Mouse (Mus musculus): ENCODE results near the gene Begain. TPM values are rescaled to one million over a fixed set of nuclear protein-coding genes. Genes with fewer than 3 reads are reported as not detected.

Begain gene
- under 1 TPM; 0.31 to 0.36 TPM for total RNA-seq (2021)

- intact Hi-C loops (cut with DNase I) = no loop called here
- no peak for DNase-seq (ENCODE audit: low spot score)
Observed at GRCm38 (mm10) chr12:109068167-109068653, at the start of gene Begain. TSS of gene Begain (minus strand) at chr12:109068217.

GRCm38 (mm10) chr12:109115707-109116106 is 47.7 kb upstream of the Begain start:
- DNase-seq (ENCODE audit: low spot score) = no peak
- intact Hi-C loops (cut with DNase I) = no loop called here

GRCm38 (mm10) chr12:109115161-109115560 is 47.1 kb upstream of the Begain start:
- intact Hi-C loops (cut with DNase I) = no loop called here
- DNase-seq (ENCODE audit: low spot score) = no peak

DNA sequence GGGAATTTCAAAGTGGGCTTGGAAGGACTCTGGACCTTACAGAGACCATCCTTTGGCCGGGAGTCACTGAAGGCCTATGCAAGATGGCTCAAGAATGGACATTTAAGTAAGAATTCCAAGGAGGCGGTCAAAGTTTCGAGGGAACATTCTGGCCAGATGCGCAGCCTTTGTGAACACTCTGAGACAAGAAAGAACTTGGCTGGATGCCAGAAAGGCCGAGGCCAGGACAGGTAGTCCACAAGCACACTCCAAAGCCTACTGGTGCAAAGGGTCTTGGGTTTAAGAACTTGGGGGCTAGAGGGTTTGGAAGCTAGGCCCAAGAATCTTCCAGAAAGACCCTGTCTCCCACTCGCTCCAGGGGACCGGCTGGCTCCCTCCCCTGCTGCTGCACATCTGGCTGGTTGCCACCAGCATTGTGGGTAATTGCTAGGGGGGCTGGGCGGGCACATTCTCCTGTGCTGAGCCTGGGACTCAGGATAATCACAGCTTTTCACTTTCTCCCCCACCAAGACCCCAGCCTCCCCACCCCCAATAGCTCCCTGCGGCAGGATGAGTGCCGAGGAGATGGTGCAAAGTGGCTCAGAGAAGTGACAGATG is 45.1 kb upstream of the Begain start:
- no peak for DNase-seq (ENCODE audit: low spot score)
- intact Hi-C loops (cut with DNase I) = no loop called here

- intact Hi-C loops (cut with DNase I) = no loop called here
- no peak for DNase-seq (ENCODE audit: low spot score)
Observed at GRCm38 (mm10) chr12:109112354-109112995, 44.5 kb upstream of the Begain start.

GRCm38 (mm10) chr12:109108911-109109310 is 40.9 kb upstream of the Begain start:
- no peak for DNase-seq (ENCODE audit: low spot score)
- intact Hi-C loops (cut with DNase I) = no loop called here

DNA sequence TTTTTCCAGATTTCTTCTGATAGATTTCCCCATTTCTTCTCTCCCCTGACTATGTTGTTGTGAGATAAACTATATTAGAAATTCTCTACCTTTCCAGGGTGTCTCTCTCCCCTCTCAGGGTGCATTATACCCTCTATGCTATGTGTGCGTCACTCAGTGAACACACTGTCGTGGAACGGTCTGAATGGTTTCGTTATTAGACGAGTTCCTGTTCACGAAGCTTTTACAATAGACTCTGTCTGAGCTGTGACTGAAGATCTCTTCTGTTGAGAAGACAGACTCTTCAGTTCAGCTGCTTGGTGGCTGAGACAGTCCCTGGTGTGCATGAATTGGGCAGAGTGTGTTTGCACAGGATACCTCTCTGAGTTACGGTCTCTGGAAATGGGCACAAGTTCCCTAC is 32.4 kb upstream of the Begain start:
- intact Hi-C loops (cut with DNase I) = no loop called here
- DNase-seq (ENCODE audit: low spot score) = no peak

DNA sequence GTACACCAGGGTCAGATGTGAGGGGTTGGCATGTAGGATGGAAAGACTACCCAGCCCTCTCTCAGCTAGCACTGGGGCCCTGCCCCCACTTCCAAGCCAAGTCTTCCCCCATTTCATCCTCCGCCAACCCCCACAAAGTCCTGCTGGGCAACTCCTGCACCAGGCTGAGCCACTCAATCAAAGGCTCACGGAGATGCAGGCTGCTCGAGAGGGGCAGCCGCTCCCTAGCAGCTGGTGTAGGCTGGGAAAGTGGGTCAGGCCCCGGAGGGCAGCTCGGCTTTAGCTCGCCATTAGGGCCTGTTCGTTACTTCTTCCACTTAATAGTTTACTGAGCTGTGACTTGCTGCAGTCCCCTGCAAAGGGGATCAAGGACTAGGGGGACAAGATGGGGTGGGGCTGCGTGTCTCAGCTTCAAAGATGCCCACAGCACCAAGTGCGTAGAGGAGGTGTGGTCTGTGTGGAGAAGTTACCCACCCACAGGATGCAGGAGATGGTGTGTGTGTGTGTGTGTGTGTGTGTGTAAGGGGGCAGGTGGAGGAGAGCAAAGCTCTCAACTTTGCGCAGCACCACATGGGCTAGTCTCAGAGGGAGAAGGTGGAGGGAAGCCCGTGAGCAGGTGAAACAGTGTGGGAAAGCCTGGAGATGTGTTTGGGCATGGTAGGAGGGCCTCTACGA is 22.6 kb upstream of the Begain start:
- intact Hi-C loops (cut with DNase I) = no loop called here
- no peak for DNase-seq (ENCODE audit: low spot score)

GRCm38 (mm10) chr12:109090041-109090440 is 22.0 kb upstream of the Begain start:
- no peak for DNase-seq (ENCODE audit: low spot score)
- intact Hi-C loops (cut with DNase I) = no loop called here

- intact Hi-C loops (cut with DNase I) = no loop called here
- DNase-seq (ENCODE audit: low spot score) = no peak
Observed at GRCm38 (mm10) chr12:109086111-109086510, 18.1 kb upstream of the Begain start.

GRCm38 (mm10) chr12:109085674-109086073 is 17.7 kb upstream of the Begain start:
- intact Hi-C loops (cut with DNase I) = no loop called here
- DNase-seq (ENCODE audit: low spot score) = no peak

DNA sequence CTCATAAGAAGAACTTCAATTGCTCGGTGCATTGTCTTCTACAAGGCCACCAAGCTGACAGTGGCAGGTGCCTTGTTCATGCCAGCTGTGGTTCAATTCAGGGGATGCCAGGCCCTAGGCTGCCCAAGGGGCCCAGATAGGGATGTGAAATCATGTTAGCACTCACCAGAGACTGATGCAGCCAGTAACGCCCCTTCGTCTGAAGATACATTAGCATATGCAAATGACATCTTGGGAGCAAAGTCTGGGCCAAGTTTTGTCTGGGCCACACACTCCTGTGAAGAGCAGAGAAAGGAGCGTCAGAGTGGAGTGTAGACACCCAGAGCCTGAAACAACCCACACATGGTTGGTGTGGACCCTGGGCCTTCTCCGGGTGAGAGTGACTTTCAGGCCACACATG is 17.0 kb upstream of the Begain start:
- DNase-seq (ENCODE audit: low spot score) = no peak
- intact Hi-C loops (cut with DNase I) = no loop called here

DNA sequence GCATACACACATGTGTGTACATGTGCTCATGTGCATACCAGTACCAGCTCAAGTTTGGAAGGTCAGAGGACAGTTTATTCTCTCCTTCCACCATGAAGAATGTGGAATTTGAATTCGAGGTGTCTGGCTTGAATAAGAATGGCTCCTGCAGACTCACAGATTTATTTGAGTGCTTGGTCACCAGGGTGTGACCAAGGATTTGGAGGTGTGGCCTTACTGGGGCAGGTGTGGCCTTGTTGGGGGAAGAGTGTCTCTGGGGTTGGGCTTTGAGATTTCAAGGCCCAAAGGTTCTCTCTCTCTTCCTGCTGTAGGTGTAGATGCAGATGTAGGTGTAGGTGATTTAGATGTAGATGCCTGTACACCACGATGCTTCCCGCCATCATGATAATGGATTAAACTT is 15.5 kb upstream of the Begain start:
- no peak for DNase-seq (ENCODE audit: low spot score)
- intact Hi-C loops (cut with DNase I) = no loop called here

DNA sequence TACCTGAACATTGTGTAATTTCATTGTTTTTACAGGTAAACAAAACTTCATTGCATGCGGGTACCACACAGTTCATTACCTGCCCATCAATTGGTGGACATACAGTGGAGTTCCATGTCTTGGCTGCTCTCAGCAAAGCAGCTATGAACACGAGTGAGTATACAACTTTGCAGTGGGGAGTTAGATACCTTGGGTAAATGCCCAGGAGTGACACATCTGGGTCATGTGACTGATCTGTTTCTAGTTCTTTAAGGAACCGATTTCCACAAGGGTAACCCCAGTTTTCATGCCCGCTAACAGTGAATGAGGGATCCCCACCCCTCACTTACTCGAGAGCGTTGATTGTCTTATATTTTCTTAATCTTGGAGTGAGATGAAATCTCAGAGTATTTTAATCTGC is 9.0 kb upstream of the Begain start:
- intact Hi-C loops (cut with DNase I) = no loop called here
- DNase-seq (ENCODE audit: low spot score) = no peak

- no peak for DNase-seq (ENCODE audit: low spot score)
- intact Hi-C loops (cut with DNase I) = no loop called here
Observed at GRCm38 (mm10) chr12:109074777-109075285, 6.8 kb upstream of the Begain start.

DNA sequence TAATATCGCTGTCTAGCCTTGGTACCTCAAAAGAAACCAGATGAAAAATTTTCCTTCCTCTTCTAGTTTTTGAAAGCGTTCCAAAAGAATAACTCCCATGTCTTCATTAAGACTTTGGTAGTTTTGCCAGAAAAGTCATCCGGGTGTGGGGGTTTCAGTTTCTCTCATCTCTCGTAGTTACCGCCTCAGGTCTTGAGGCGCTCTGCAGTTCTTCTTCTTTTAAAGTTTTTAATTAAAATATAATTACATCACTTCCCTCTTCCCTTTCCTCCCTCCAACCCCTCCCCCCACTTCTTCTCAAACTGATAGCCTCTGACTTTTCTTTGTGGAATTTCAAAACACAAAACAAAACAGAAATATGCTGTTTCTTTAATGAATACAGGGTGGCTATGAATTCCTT is 6.1 kb upstream of the Begain start:
- intact Hi-C loops (cut with DNase I) = no loop called here
- no peak for DNase-seq (ENCODE audit: low spot score)

DNA sequence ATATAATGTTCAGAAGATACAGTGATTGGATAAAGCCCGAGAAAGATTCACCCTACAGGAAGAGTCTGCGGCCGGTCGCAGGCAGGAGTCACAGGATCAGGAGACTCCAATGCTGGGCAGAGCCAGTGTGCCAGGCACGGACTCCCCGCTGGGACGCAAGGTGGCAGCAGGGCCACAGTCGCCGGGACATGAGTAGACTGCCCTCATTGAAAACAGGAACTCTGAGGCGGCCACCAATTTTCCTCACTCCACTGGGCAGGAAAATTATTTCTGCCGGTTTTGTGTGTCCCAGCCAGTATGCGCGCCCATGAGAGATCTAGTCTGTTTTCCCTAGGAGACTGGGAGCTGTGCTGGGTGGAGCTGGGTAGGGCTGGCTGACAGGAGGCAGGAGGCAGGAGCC is 3.2 kb upstream of the Begain start:
- no peak for DNase-seq (ENCODE audit: low spot score)
- intact Hi-C loops (cut with DNase I) = no loop called here

- intact Hi-C loops (cut with DNase I) = no loop called here
- no peak for DNase-seq (ENCODE audit: low spot score)
Observed at GRCm38 (mm10) chr12:109069751-109070150, 1.7 kb upstream of the Begain start.

DNA sequence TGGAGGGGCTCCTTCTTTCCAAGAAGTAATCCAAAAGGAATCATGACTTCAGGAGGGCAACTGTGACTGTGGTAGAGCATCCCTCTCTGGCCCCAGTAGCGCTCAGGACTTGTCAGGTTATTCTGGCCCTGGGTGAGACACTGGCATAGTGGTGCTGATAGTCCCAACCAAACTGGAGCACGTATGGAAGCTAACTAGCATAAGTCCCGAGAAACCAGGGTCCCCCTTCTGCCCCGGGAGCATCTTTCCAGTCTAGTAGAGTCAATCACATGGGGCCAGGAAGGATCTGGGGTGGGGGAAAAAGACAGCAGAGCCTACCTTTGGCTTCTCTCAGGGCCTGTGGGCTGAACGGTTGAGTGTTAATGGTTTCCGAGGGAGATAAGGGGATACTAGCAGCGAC is 721 bp upstream of the Begain start:
- DNase-seq (ENCODE audit: low spot score) = no peak
- intact Hi-C loops (cut with DNase I) = no loop called here

DNA sequence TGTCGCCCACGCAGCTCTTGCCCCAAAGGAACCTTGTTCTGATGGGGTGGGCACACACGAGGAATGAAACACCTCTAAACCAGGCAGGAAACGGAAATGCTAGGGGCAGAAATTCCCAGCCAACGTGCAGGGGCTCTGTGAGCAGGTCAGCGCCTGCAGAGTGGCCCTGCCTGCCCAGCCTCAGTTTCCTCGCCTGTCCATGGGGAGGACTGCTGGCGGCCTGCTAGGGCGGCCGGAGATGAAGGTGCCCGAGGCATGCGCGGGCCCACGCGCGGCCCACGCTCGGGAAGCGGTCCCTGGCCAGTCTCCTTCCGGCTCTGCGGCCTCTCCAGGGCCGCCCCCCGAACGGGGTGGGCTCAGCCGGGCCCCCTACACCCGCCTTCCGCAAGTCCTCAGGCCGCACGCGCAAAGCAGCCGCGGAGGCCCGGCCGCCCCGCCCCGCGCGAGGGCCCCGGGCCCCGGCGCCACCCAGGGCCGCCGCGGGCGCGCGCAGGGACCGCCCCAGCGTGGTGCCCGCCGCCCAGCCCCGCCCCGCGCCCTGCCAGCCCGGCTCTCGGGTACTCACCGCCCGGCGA is 369 bp downstream of the Begain start:
- no peak for DNase-seq (ENCODE audit: low spot score)
- intact Hi-C loops (cut with DNase I) = no loop called here

DNA sequence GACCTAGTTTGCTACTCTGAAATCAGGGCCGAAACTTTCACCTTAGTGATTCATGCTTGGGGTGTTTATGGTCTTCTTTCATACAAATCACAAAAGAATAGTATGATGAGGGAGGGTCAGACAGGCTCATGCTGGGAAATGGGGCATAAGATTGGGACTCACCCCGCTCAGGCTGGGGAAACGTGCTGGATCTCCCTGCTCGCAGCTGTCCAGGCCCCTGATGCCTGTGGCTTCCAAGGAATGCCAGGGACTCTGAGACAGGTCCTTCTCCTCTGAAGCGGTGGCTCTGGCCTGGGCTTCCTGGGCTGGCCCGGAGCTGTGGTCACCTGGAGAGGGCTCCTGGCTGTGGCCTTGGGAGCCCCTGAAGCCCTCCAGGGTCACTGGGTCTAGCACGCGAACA is 9.4 kb downstream of the Begain start:
- intact Hi-C loops (cut with DNase I) = no loop called here
- no peak for DNase-seq (ENCODE audit: low spot score)

Measured in heart, postnatal 25 days (tissue).